Comparison of ENCODE assay signal across 14 mouse cellular contexts in genomic region chr1:54597594-54598217, GRCm38 (mm10).
"Had no signal": no experiment of that assay in that cellular context is flagged by ENCODE, and none has a peak within 500 bp of the region (broad histone marks: within the 10 kb centered on the region; RNA-seq: fewer than 3 reads in every experiment).

No protein-coding gene starts in this region.

- H3K4me1 ChIP-seq: limb, embryonic 12.5 days; liver, embryonic 13.5 days; midbrain, embryonic 13.5 days had no signal

- H3K36me3 ChIP-seq: limb, embryonic 12.5 days; liver, embryonic 13.5 days; midbrain, embryonic 13.5 days had no signal

- H3K4me2 ChIP-seq: limb, embryonic 12.5 days; liver, embryonic 13.5 days; midbrain, embryonic 13.5 days had no signal

- H3K27me3 ChIP-seq: limb, embryonic 12.5 days; liver, embryonic 13.5 days; midbrain, embryonic 13.5 days had no signal

- H3K27ac ChIP-seq: kidney, postnatal 0 days; layer of hippocampus, adult 2 months; limb, embryonic 12.5 days; liver, embryonic 13.5 days; midbrain, embryonic 13.5 days had no signal

- DNase-seq: kidney, adult 8-10 months; kidney, postnatal 4 days; liver; liver, embryonic 13.5 days; liver, postnatal 0 days; lung, postnatal 36 days; right cerebral cortex, adult 18-20 months; right cerebral cortex, postnatal 25 days; thymus, adult 2 months; thymus, postnatal 25 days had no signal

- ATAC-seq: liver, postnatal 0 days; midbrain, embryonic 13.5 days had no signal

- H3K9me3 ChIP-seq: liver, embryonic 13.5 days had no signal

- H3K4me3 ChIP-seq: layer of hippocampus, adult 2 months; limb, embryonic 12.5 days; liver, embryonic 13.5 days; midbrain, embryonic 13.5 days had no signal

- H3K9ac ChIP-seq: limb, embryonic 12.5 days; liver, embryonic 13.5 days; liver, postnatal 0 days; midbrain, embryonic 13.5 days had no signal
